Mouse (Mus musculus) kidney, adult 18-20 months (tissue): ENCODE data around the gene Miip.
"Not testable (repeated sequence)": the region's sequence is repeated elsewhere in the genome, so short reads cannot be mapped to it uniquely, and the experiment has no call there.

Experiments
- DNase-seq: peaks from one replicate; pipeline ENCODE4 v3.0.0; 2021

The Miip gene

GRCm38 (mm10) chr4:147867563-147868449 lies 810 bp downstream of the Miip start:
- no peak for DNase-seq

GRCm38 (mm10) chr4:147866793-147867192 lies 1.8 kb downstream of the Miip start:
- DNase-seq = not testable (repeated sequence)

- no peak for DNase-seq
Observed at GRCm38 (mm10) chr4:147866056-147866455, 2.6 kb downstream of the Miip start.

GRCm38 (mm10) chr4:147865651-147866050 lies 3.0 kb downstream of the Miip start:
- no peak for DNase-seq

GRCm38 (mm10) chr4:147862051-147862450 lies 6.6 kb downstream of the Miip start:
- no peak for DNase-seq

- no peak for DNase-seq
Observed at GRCm38 (mm10) chr4:147850776-147851175, 17.8 kb downstream of the Miip start.

- no peak for DNase-seq
Observed at GRCm38 (mm10) chr4:147848584-147848991, 20.0 kb downstream of the Miip start.

GRCm38 (mm10) chr4:147847614-147848583 lies 20.7 kb downstream of the Miip start, which contains the start of gene Zfp933:
Gene Zfp933, minus strand, starts transcription at chr4:147848366.
- DNase-seq = peak; percentile 77

- no peak for DNase-seq
Observed at GRCm38 (mm10) chr4:147842871-147843270, 25.7 kb downstream of the Miip start.

GRCm38 (mm10) chr4:147839282-147839681 lies 29.3 kb downstream of the Miip start:
- DNase-seq = peak; percentile 12

- DNase-seq = no peak
Observed at GRCm38 (mm10) chr4:147824389-147824788, 44.2 kb downstream of the Miip start.

GRCm38 (mm10) chr4:147821414-147821813 lies 47.2 kb downstream of the Miip start:
- not testable (repeated sequence) for DNase-seq

GRCm38 (mm10) chr4:147819659-147820058 lies 49.0 kb downstream of the Miip start:
- not testable (repeated sequence) for DNase-seq

GRCm38 (mm10) chr4:147814592-147815167 lies 53.9 kb downstream of the Miip start:
- DNase-seq = no peak

- no peak for DNase-seq
Observed at GRCm38 (mm10) chr4:147813249-147813765, 55.3 kb downstream of the Miip start.
